Mouse (Mus musculus) ES-E14 (cell line): ENCODE data around the gene Carm1. TPM values are rescaled to one million over a fixed set of nuclear protein-coding genes. Genes with fewer than 3 reads are reported as not detected.

Source experiments
- DNase-seq: peaks from one replicate; pipeline ENCODE4 v3.0.0-alpha.2; 2013; ENCODE audit warnings: low read depth, low spot score
- H3K27ac ChIP-seq: 2 replicates; pipeline ENCODE4 v1.5.1; 2012; ENCODE audit warnings: low read depth, mild to moderate bottlenecking, low read length, moderate library complexity, mixed read lengths; ENCODE audit not compliant: poor library complexity, insufficient read depth, severe bottlenecking
- H3K36me3 ChIP-seq: 2 replicates; pipeline ENCODE4 v1.6.1; 2012; ENCODE audit warnings: mild to moderate bottlenecking, low read length, moderate library complexity, mixed read lengths; ENCODE audit not compliant: control insufficient read depth, poor library complexity, insufficient read depth, severe bottlenecking
- H3K4me1 ChIP-seq, 2 experiments: fragments of 150-350 bp in 1 of 2; sonication (generic) in 1 of 2; 2 replicates each; pipeline ENCODE4 v1.6.1; 2012; ENCODE audit warnings: low read length in 2 of 2, mild to moderate bottlenecking in 1 of 2, mixed read lengths in 1 of 2; ENCODE audit not compliant: control insufficient read depth in 2 of 2, insufficient read depth in 2 of 2, poor library complexity in 1 of 2
- H3K4me3 ChIP-seq, 2 experiments: fragments of 150-350 bp in 1 of 2; sonication (generic) in 1 of 2; 2 replicates each; pipeline ENCODE4 v1.5.1; 2012; ENCODE audit warnings: low read length in 2 of 2, low read depth in 1 of 2, mild to moderate bottlenecking in 1 of 2, mixed read lengths in 1 of 2; ENCODE audit not compliant: insufficient read depth in 1 of 2, poor library complexity in 1 of 2, severe bottlenecking in 1 of 2
- H3K9ac ChIP-seq: 2 replicates; pipeline ENCODE4 v1.6.1; 2012; ENCODE audit warnings: low read depth, mild to moderate bottlenecking, low read length, mixed read lengths; ENCODE audit not compliant: poor library complexity, insufficient read depth, severe bottlenecking
- H3K9me3 ChIP-seq: fragments of 150-350 bp; sonication (generic); 2 replicates; pipeline ENCODE4 v1.6.1; 2012; ENCODE audit warnings: low read depth, mild to moderate bottlenecking, low read length; ENCODE audit not compliant: control insufficient read depth, insufficient read depth
- CHD2 ChIP-seq: IDR thresholded peaks from 2 replicates; pipeline ENCODE4 v1.6.1; 2014; ENCODE audit warnings: mild to moderate bottlenecking, low read depth, low read length, inconsistent platforms
- HCFC1 ChIP-seq: IDR thresholded peaks from 2 replicates; pipeline ENCODE4 v1.6.1; 2012; ENCODE audit warnings: low read length, inconsistent platforms, borderline replicate concordance; ENCODE audit not compliant: insufficient read depth
- MAFK ChIP-seq: IDR thresholded peaks from 2 replicates; pipeline ENCODE4 v1.6.1; 2014; ENCODE audit warnings: mild to moderate bottlenecking, low read depth, low read length, inconsistent platforms; ENCODE audit not compliant: insufficient read depth
- ZC3H11A ChIP-seq: IDR thresholded peaks from 2 replicates; pipeline ENCODE4 v1.6.1; 2012; ENCODE audit warnings: low read depth, mild to moderate bottlenecking, inconsistent platforms, low read length, borderline replicate concordance
- ZNF384 ChIP-seq: IDR thresholded peaks from 2 replicates; pipeline ENCODE4 v1.6.1; 2012; ENCODE audit warnings: low read depth, low read length, inconsistent platforms
- in situ Hi-C, 2 experiments: fragments of 600-800 bp; cut with MboI; formaldehyde crosslinking; loops; one replicate each; pipeline ENCODE4 v1.15.1; 2025; ENCODE audit warnings: low sequenced_read_pairs in 2 of 2, inconsistent platforms in 1 of 2; ENCODE audit not compliant: unreplicated experiment in 2 of 2
- total RNA-seq: library from RNA; depleted of rRNA; stranded (reverse); fragments of 300-350 nt; gene quantifications from 2 replicates; pipeline ENCODE4 v1.2.3, GENCODE M21; 2012

The Carm1 gene
- total RNA-seq, 1 experiment = 60.0 TPM

- TF ChIP-seq ZNF384 (no peak), CHD2 (no peak), ZC3H11A (no peak), MAFK (no peak), HCFC1 (no peak)
- DNase-seq = no peak
- Histone ChIP-seq H3K36me3 (peaks cover 51% of the 10 kb centered on the region), H3K4me1 (peaks cover 0 to 7% of the 10 kb centered on the region in 2 experiments; a peak in 1 of 4 replicates), H3K4me3 (no peak overlapping the region), H3K27ac (no peak overlapping the region), H3K9ac (no peak overlapping the region), H3K9me3 (no peaks in the 10 kb centered on the region)
- in situ Hi-C loops = no loop called here
Measured at GRCm38 (mm10) chr9:21589538-21589937, 42.8 kb downstream of the Carm1 start.

- no peak for DNase-seq
- no peak overlapping the region for H3K4me3 ChIP-seq
- no peak for TF ChIP-seq HCFC1
- TF ChIP-seq ZNF384 = no peak
- TF ChIP-seq CHD2 = no peak
- no peak for TF ChIP-seq MAFK
- no peak for TF ChIP-seq ZC3H11A
- H3K9me3 ChIP-seq = no peaks in the 10 kb centered on the region
- H3K27ac ChIP-seq = no peak overlapping the region
- H3K36me3 ChIP-seq = peaks cover 39% of the 10 kb centered on the region
- in situ Hi-C loops = no loop called here
- H3K4me1 ChIP-seq = peaks cover 0 to 7% of the 10 kb centered on the region in 2 experiments; a peak in 1 of 4 replicates
- no peak overlapping the region for H3K9ac ChIP-seq
Measured at GRCm38 (mm10) chr9:21591127-21591830, 44.6 kb downstream of the Carm1 start.

GRCm38 (mm10) chr9:21591831-21592702 is 45.4 kb downstream of the Carm1 start:
- Histone ChIP-seq H3K9me3 (no peaks in the 10 kb centered on the region), H3K4me3 (peak overlapping the region; percentile 73 to 83), H3K27ac (peak overlapping the region; percentile 17; the same call in 1 of the 2 replicates), H3K4me1 (peaks cover 0 to 7% of the 10 kb centered on the region in 2 experiments; a peak in 1 of 4 replicates), H3K9ac (peak overlapping the region; percentile 77), H3K36me3 (peaks cover 31% of the 10 kb centered on the region)
- in situ Hi-C loops = no loop called here
- no peak for TF ChIP-seq HCFC1
- no peak for TF ChIP-seq ZNF384
- TF ChIP-seq CHD2 = no peak
- no peak for TF ChIP-seq MAFK
- no peak for TF ChIP-seq ZC3H11A
- no peak for DNase-seq

GRCm38 (mm10) chr9:21592703-21593121 is 46.0 kb downstream of the Carm1 start, which contains the start of the genes Timm29 and Yipf2:
Gene Timm29, plus strand, starts transcription at chr9:21592722.
Gene Yipf2, minus strand, starts transcription at chr9:21592828.
- Histone ChIP-seq H3K4me1 (peaks cover 0 to 5% of the 10 kb centered on the region in 2 experiments; a peak in 1 of 4 replicates), H3K9me3 (no peaks in the 10 kb centered on the region), H3K36me3 (peaks cover 24% of the 10 kb centered on the region), H3K27ac (peak within 1 kb of the TSS; percentile 17; the same call in 1 of the 2 replicates), H3K4me3 (peak within 1 kb of the TSS; percentile 83 to 94), H3K9ac (peak within 1 kb of the TSS; percentile 91)
- in situ Hi-C loops = no loop called here
- TF ChIP-seq CHD2 = peak; percentile 77
- TF ChIP-seq MAFK = no peak
- TF ChIP-seq HCFC1 = peak; percentile 97
- no peak for TF ChIP-seq ZC3H11A
- peak; percentile 98 for DNase-seq
